Mouse (Mus musculus) small intestine, adult 2 months (tissue): ENCODE measurements around the gene Homer3.

Experiments used
- CTCF ChIP-seq: fragments of 200-500 bp; IDR thresholded peaks from 2 replicates; pipeline ENCODE4 v1.5.1; 2012; ENCODE audit warnings: low read depth, mild to moderate bottlenecking, control low read depth, inconsistent platforms, low read length, moderate library complexity, mixed read lengths; ENCODE audit not compliant: insufficient replicate concordance, insufficient read length; ENCODE audit errors: extremely low read depth
- POLR2A ChIP-seq: fragments of 200-500 bp; IDR thresholded peaks from 2 replicates; pipeline ENCODE4 v1.6.1; 2012; ENCODE audit warnings: low read depth, mild to moderate bottlenecking, control low read depth, inconsistent platforms, low read length, moderate library complexity

GRCm38 (mm10) chr8:70332070-70332877 lies 49.6 kb downstream of the Homer3 start:
- TF ChIP-seq CTCF (peak; percentile 56), POLR2A (no peak)
